Mouse (Mus musculus): ENCODE results near the gene Xpo1.
"Not testable (repeated sequence)": the region's sequence is repeated elsewhere in the genome, so short reads cannot be mapped to it uniquely, and the experiment has no call there.

The Xpo1 gene

DNA sequence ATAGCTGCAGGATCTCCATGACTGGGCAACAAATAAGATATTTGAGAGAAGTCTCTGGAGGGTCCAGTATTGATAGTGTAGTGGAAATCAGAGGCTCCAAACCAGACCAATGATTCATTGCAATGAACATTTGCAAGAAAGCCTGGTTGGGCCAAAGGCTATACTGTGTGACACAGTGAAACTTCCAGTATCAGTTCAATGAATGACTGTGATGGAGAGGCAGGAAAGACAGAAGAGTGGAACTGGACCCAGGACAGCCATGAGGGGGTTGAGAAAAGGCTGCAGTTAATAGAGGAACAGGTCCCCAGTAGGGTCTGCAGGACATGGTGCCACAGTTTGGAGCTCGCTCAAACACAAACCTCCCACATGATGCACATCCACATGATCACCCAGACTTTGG, 44.1 kb downstream of the Xpo1 start:
- DNase-seq: no peak

DNA sequence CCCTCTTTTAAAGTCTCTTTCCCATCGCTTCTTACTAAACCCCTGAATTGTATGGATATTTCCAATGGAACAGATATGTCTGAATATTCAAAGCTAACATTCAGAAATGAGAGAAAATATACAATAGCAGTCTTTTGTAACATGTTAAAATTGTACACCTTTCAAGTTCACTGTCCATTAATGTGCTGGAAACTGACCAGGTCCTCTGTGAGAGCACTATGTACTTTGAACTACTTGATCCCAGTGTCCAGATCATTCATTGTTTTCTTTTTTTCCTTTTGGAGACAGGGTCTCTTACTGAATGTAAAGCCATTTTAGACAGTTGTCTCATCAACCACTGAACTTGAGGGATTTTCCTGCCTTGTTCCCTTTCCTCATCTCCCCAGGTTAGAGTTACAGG, 47.3 kb downstream of the Xpo1 start:
- DNase-seq: peak; percentile 13 to 35

GRCm38 (mm10) chr11:23305101-23305672, 49.3 kb downstream of the Xpo1 start:
- DNase-seq: not testable (repeated sequence)

DNA sequence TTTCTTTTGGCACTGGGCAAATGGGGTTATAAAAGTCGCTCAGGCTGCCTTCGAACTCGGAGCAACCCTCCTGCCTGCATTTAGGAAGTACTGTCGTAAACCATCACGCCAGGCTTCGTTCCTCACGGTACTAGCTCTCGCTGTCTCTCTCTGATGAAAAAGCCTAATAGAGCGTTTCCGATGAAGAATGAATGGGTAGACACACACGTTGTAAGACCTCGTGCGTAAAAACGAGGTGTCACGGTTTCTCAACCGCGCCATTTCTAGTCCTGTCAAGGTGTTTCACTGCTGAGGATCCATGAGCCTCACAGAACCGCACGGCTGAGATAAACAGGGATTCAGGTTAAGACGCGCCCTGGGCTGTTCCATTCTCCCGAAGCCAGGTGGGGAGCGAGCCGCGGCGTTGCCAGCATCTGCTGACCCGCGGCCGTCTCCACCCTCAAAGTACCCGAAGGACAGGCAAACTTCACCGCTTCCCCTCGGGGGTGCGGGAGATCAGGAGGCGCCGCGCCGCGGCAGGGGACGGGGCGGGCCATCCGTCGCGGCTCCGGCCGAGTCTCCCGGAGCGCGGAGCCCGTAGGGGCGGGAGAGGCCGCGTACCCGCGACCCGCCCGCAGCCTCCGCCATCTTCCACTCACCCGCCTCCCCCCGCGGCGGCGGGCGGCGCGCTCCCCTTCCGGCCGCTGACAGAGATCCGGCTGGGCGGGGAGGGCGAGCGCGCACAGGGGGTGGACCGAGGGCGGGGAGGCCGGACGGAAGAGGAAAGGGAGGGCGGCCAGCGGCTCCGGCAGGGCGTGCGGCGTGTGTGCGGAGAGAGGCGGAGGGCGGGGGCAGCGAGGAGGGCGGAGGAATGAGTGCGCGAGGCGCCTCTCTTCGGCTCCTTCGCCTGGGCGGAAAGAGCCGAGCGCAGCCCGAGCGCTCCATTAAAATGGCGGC, 50.1 kb downstream of the Xpo1 start:
- peak; percentile 98 for DNase-seq

DNA sequence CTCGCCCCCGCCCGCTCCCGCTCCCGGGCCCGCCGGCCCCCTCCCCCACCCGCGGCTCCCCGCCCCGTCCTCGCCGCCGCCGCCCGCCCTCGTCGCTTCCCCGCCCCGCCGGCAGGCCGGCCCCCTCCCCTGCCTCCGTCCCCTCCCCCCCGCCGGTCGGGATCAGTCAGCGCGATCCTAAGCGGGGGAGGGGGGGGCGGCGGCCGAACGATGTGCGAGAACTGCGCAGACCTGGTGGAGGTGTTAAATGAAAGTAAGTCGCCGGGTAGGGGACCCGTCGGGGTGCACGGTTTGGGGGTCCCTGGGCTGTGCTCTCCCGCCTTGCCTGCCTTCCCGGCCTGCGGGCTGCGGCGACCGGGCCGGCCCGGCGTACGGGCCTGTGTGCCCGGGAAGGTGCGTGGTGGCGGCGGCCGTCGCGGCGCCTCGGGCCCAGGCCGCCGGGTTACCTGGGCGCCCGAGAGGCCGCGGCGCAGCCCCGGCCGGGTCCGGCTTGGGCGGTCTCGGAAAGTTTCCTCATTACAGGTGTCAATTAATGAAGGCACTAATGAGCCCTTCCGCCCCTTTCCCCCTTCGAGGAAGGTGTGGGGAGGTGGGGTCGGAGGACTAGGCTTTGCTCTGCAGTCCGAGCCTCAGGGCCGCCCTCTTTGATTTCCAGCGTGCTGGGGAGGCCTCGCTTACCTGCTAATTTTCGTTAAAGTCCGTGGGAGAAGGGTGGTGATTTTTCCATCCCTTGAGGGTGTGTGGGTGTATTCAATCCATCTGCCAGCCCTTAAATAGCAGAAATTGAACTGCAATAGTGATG, 51.1 kb downstream of the Xpo1 start, which contains the start of gene Usp34:
TSS of gene Usp34 (plus strand) at position 132 of the 802 bp plus-strand sequence.
- peak; percentile 78 to 92 for DNase-seq

DNA sequence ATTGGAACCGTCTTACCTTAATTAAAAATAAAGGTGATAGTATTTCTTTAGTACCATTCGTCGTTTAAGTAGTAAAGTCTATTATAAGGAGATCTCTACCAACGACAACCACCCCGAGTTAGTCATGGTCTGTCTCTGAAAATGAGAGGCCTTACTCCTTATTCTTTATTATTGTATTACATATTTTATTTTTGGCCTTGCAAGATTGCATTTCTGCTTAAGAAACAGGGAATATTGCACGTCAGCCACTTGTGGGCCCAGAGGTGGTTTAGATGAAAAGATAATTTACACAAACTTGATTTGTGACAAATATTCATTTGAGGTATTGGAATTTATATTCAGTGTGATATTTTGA, 51.7 kb downstream of the Xpo1 start:
- DNase-seq: no peak

- DNase-seq: no peak
These were observed 57.7 kb downstream of the Xpo1 start for GRCm38 (mm10) chr11:23313496-23313895.

- no peak for DNase-seq
These were observed 73.6 kb downstream of the Xpo1 start for GRCm38 (mm10) chr11:23329413-23329812.

GRCm38 (mm10) chr11:23332136-23332535, 76.3 kb downstream of the Xpo1 start:
- DNase-seq: no peak

- no peak for DNase-seq
These were observed 79.3 kb downstream of the Xpo1 start for GRCm38 (mm10) chr11:23335160-23335559.

All from kidney, postnatal 36 days (tissue).